Mouse (Mus musculus): ENCODE measurements around the gene Ampd3.

The Ampd3 gene

GRCm38 (mm10) chr7:110768451-110769064, 552 bp downstream of the Ampd3 start:
- in situ Hi-C loops (cut with MboI; ENCODE audit: unreplicated experiment in 2 of 2): no loop called here

GRCm38 (mm10) chr7:110769094-110769493, 1.1 kb downstream of the Ampd3 start:
- in situ Hi-C loops (cut with MboI; ENCODE audit: unreplicated experiment in 2 of 2): no loop called here

DNA sequence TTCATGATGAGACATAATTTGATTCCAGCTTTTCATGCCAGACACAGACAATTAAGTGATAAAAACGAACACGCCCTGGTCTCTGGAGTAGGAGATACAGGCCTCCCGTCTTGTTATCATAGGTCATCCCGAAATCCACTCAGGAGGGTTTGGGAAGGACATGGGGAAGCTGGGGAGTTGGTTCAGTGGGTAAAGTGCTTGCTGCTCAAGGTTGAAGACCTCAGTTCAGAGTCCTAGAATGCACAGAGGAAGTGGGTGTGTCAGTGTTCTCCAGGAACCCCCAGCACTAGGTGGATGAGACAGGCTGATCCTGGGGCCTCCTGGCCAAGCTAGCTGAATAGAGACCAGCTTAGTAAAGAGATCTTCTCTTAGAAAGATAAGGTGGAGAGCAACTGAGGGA, 2.9 kb downstream of the Ampd3 start:
- in situ Hi-C loops (cut with MboI; ENCODE audit: unreplicated experiment in 2 of 2): no loop called here

GRCm38 (mm10) chr7:110772343-110772742, 4.3 kb downstream of the Ampd3 start:
- in situ Hi-C loops (cut with MboI; ENCODE audit: unreplicated experiment in 2 of 2): no loop called here

DNA sequence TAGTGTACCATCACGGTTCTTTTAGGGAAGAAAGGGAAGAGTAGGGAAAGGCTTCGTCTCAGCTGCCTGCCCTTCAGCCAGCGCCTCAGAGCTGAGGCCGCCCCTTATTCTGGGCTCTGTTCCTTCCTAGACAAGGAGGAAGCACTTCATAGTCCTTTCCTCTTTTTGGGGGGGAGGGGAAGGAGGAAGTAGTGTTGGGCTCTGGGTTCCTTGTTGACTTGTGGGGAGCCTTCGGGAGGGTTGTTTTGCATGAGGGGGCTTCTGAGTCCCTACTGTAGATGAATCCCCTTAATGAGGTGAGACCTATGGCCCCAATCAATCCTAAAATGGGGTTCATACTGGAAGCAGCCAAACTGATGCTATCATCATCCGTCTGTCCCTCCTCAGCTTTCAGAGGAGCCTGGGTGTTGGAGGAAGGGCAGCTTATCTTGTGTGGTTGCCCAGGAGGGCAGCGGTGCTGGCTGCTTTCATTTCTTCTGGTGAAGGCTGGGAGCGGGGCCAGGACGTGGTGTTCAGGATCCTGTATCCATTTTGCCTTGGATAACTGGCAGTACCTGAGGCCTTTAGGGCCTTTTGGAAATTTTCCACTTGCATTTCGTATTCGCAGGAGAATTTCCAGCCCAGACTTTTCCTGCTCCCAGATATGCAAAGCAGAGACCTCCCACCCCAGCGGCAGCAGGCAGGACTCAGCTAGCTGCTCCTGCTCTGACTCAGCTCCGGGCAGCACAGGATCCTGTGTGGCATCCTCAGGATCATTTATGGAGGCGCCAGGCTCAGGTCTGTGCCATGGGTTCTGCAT, 5.4 kb downstream of the Ampd3 start:
- in situ Hi-C loops (cut with MboI; ENCODE audit: unreplicated experiment in 2 of 2): no loop called here

DNA sequence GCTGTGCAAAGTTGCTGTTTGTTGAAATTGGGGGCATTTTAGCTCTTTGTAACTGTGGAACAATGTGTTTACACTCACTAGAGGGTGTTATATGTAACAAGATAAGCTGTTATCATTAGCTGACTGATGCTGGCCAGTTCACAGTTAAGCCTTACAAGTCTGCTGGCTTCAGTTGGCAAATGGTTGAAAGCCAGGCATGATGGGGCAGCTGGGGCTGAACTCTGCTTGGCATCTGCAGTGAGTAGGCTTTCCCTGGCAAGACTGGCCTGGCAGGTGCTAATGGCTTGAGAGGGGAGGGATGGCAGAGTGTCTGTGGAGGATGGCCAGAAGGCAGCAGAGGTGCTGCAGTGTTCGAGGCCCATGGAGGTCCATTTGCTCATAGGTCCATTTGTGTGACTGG, 6.1 kb downstream of the Ampd3 start:
- in situ Hi-C loops (cut with MboI; ENCODE audit: unreplicated experiment in 2 of 2): no loop called here

DNA sequence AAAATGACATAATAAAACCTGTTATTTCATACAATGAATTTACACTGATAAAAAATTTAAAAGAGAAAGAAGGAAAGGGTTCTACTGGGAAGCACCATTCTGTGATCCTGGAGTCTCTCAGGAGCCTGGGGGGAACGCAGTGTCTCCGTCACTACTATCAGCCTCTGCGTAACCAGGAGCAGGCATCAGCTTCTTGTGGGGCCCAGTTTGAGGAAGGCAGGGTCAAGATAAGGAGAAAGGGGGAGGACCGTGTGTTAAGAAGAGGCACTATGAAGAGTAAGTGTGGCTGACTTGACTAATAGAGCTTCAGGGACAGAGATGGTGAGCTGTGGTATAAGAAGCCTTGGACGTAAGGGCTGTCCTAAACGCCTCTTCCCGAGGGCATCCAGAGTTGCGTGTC, 6.7 kb downstream of the Ampd3 start:
- in situ Hi-C loops (cut with MboI; ENCODE audit: unreplicated experiment in 2 of 2): loop anchor here in 1 of 2 experiments (25.0 kb wide), 1 partner anchor 1062 kb away; the partner anchor contains the start of genes Akip1, BC051019 and St5

- in situ Hi-C loops (cut with MboI; ENCODE audit: unreplicated experiment in 2 of 2): loop anchor here in 1 of 2 experiments (25.0 kb wide), 1 partner anchor 1065 kb away; the partner anchor contains the start of genes Akip1, BC051019 and St5
Observed at GRCm38 (mm10) chr7:110777146-110778001, 9.4 kb downstream of the Ampd3 start.

DNA sequence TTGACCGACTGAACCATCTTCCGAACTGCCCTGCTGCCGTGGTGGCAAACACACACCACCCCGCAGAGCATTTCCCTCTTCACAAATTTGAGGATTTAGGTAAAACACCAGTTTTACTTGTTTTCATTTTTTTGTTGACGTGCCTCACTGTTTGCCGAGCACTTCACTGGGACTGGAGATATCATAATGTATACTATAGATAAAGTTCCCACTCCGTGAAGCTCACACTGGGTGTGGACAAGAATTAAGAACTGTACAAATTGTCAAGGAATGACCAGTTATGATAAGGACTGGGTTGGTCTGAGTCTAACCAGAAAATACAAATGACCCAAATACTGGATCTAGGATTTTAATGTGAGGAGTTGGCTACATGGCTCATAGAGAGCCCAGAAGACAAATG, 10.9 kb downstream of the Ampd3 start:
- in situ Hi-C loops (cut with MboI; ENCODE audit: unreplicated experiment in 2 of 2): loop anchor here in 1 of 2 experiments (25.0 kb wide), 1 partner anchor 1067 kb away; the partner anchor contains the start of genes Akip1, BC051019 and St5

GRCm38 (mm10) chr7:110779605-110780111, 11.7 kb downstream of the Ampd3 start:
- in situ Hi-C loops (cut with MboI; ENCODE audit: unreplicated experiment in 2 of 2): loop anchor here (10.0 to 25.0 kb wide), 2 partner anchors 235 to 1067 kb away; partner anchors contain the start of genes Akip1 (in 1 of the 2), BC051019 (in 1 of the 2) and St5 (in 1 of the 2)

DNA sequence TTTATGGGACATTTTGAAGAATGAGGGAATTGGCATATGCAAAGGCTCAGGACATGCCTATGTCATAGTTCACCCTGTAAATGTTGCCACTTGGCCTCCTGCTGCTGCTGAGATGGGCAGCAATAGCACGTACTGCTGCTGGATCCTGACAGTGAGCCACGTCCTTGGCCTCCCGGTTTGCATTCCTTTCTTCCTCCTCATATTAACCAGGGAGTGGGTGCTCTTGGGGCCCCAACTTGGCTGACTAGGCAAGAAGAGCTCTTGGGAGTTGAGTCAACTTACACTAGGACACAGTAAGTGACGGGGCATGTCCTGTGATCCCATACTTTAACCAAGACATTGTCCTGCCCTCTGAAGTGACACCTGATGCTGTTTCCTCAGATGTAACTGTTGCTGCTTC, 12.5 kb downstream of the Ampd3 start:
- in situ Hi-C loops (cut with MboI; ENCODE audit: unreplicated experiment in 2 of 2): loop anchor here (10.0 to 25.0 kb wide), 2 partner anchors 236 to 1068 kb away; partner anchors contain the start of genes Akip1 (in 1 of the 2), BC051019 (in 1 of the 2) and St5 (in 1 of the 2)

DNA sequence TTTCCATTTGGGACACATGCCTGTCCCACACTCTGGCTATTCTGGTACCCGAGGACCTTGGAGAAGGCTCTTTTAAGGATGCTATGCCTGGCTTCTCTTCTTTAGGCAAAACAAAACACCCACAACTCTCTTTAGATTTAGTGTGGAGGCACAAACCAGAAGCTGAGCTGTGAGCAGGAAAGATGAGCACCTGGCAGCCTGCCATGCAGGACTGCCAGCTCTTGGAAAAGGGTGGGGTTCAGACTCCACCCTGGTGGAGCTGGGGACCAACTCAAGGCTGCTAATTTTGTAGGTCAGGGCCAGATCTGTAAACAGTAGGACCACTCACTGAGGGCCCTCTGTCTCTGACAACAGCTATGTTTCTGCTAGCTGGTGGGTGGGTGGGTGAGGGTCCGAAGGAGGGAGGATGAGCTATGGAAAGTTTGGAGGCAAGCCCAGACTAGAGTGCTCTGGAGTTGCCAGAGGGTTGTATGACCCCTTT, 13.3 kb downstream of the Ampd3 start:
- in situ Hi-C loops (cut with MboI; ENCODE audit: unreplicated experiment in 2 of 2): loop anchor here (10.0 to 25.0 kb wide), 2 partner anchors 236 to 1069 kb away; partner anchors contain the start of genes Akip1 (in 1 of the 2), BC051019 (in 1 of the 2) and St5 (in 1 of the 2)

GRCm38 (mm10) chr7:110782135-110782534, 14.1 kb downstream of the Ampd3 start:
- in situ Hi-C loops (cut with MboI; ENCODE audit: unreplicated experiment in 2 of 2): loop anchor here (10.0 to 25.0 kb wide), 2 partner anchors 237 to 1070 kb away; partner anchors contain the start of genes Akip1 (in 1 of the 2), BC051019 (in 1 of the 2) and St5 (in 1 of the 2)

GRCm38 (mm10) chr7:110782845-110783478, 15.0 kb downstream of the Ampd3 start:
- in situ Hi-C loops (cut with MboI; ENCODE audit: unreplicated experiment in 2 of 2): loop anchor here (10.0 to 25.0 kb wide), 2 partner anchors 238 to 1071 kb away; partner anchors contain the start of genes Akip1 (in 1 of the 2), BC051019 (in 1 of the 2) and St5 (in 1 of the 2)

GRCm38 (mm10) chr7:110784965-110785364, 17.0 kb downstream of the Ampd3 start:
- in situ Hi-C loops (cut with MboI; ENCODE audit: unreplicated experiment in 2 of 2): loop anchor here (10.0 to 25.0 kb wide), 2 partner anchors 240 to 1073 kb away; partner anchors contain the start of genes Akip1 (in 1 of the 2), BC051019 (in 1 of the 2) and St5 (in 1 of the 2)

- in situ Hi-C loops (cut with MboI; ENCODE audit: unreplicated experiment in 2 of 2): loop anchor here (10.0 to 25.0 kb wide), 2 partner anchors 241 to 1073 kb away; partner anchors contain the start of genes Akip1 (in 1 of the 2), BC051019 (in 1 of the 2) and St5 (in 1 of the 2)
Observed at GRCm38 (mm10) chr7:110785741-110786146, 17.7 kb downstream of the Ampd3 start.

- in situ Hi-C loops (cut with MboI; ENCODE audit: unreplicated experiment in 2 of 2): loop anchor here (10.0 to 25.0 kb wide), 2 partner anchors 243 to 1075 kb away; partner anchors contain the start of genes Akip1 (in 1 of the 2), BC051019 (in 1 of the 2) and St5 (in 1 of the 2)
Observed at GRCm38 (mm10) chr7:110787310-110787709, 19.3 kb downstream of the Ampd3 start.

- in situ Hi-C loops (cut with MboI; ENCODE audit: unreplicated experiment in 2 of 2): loop anchor here in 1 of 2 experiments (10.0 to 25.0 kb wide), 2 partner anchors 626 to 1079 kb away; partner anchors contain the start of genes Akip1, BC051019 and St5
Observed at GRCm38 (mm10) chr7:110790878-110791277, 22.9 kb downstream of the Ampd3 start.

Measured in v-Abl transformed pro-B cells (cell line).